Mouse (Mus musculus) spleen, postnatal 4 days (tissue): Measurements from ENCODE around the gene Zfp46.

ENCODE experiments used
- DNase-seq, 2 experiments: peaks; one replicate each; pipeline ENCODE4 v3.0.0; 2022; ENCODE audit warnings: low spot score in 2 of 2

The Zfp46 gene

GRCm38 (mm10) chr4:136284455-136284854 lies at the start of gene Zfp46:
Gene Zfp46 (plus strand): TSS chr4:136284683.
- DNase-seq, result peak in 1 of 2 experiments; percentile 37

GRCm38 (mm10) chr4:136238669-136239068 lies 45.8 kb upstream of the Zfp46 start:
- DNase-seq, result no peak

- no peak for DNase-seq
These were observed 45.4 kb upstream of the Zfp46 start for GRCm38 (mm10) chr4:136239111-136239510.

GRCm38 (mm10) chr4:136239622-136240021 lies 44.9 kb upstream of the Zfp46 start:
- DNase-seq, result peak; percentile 81 to 89

GRCm38 (mm10) chr4:136240123-136240522 lies 44.4 kb upstream of the Zfp46 start:
- no peak for DNase-seq

- no peak for DNase-seq
These were observed 43.5 kb upstream of the Zfp46 start for GRCm38 (mm10) chr4:136240955-136241354.

GRCm38 (mm10) chr4:136242065-136242703 lies 42.3 kb upstream of the Zfp46 start:
- no peak for DNase-seq

- no peak for DNase-seq
These were observed 41.8 kb upstream of the Zfp46 start for GRCm38 (mm10) chr4:136242728-136243127.

- no peak for DNase-seq
These were observed 40.3 kb upstream of the Zfp46 start for GRCm38 (mm10) chr4:136244208-136244607.

GRCm38 (mm10) chr4:136245681-136246080 lies 38.8 kb upstream of the Zfp46 start:
- DNase-seq, result no peak

- DNase-seq, result no peak
These were observed 37.9 kb upstream of the Zfp46 start for GRCm38 (mm10) chr4:136246568-136246969.

GRCm38 (mm10) chr4:136247386-136247728 lies 37.1 kb upstream of the Zfp46 start:
- no peak for DNase-seq

- DNase-seq, result no peak
These were observed 36.6 kb upstream of the Zfp46 start, which contains the start of gene Tcea3 for GRCm38 (mm10) chr4:136247729-136248463. Gene Tcea3 (plus strand): TSS chr4:136247729.

GRCm38 (mm10) chr4:136248464-136249331 lies 35.8 kb upstream of the Zfp46 start:
- DNase-seq, result no peak

- no peak for DNase-seq
These were observed 35.2 kb upstream of the Zfp46 start for GRCm38 (mm10) chr4:136249332-136249647.

GRCm38 (mm10) chr4:136249780-136250179 lies 34.7 kb upstream of the Zfp46 start:
- no peak for DNase-seq

GRCm38 (mm10) chr4:136255919-136256318 lies 28.6 kb upstream of the Zfp46 start:
- no peak for DNase-seq

GRCm38 (mm10) chr4:136256696-136257095 lies 27.8 kb upstream of the Zfp46 start:
- DNase-seq, result no peak

GRCm38 (mm10) chr4:136259916-136260315 lies 24.6 kb upstream of the Zfp46 start:
- no peak for DNase-seq

- peak; percentile 79 to 96 for DNase-seq
These were observed 23.8 kb upstream of the Zfp46 start for GRCm38 (mm10) chr4:136260491-136261180.

GRCm38 (mm10) chr4:136261912-136262311 lies 22.6 kb upstream of the Zfp46 start:
- no peak for DNase-seq

- DNase-seq, result no peak
These were observed 20.9 kb upstream of the Zfp46 start for GRCm38 (mm10) chr4:136263555-136263954.
